Mouse (Mus musculus): ENCODE data around the gene Zbtb17.

DNA sequence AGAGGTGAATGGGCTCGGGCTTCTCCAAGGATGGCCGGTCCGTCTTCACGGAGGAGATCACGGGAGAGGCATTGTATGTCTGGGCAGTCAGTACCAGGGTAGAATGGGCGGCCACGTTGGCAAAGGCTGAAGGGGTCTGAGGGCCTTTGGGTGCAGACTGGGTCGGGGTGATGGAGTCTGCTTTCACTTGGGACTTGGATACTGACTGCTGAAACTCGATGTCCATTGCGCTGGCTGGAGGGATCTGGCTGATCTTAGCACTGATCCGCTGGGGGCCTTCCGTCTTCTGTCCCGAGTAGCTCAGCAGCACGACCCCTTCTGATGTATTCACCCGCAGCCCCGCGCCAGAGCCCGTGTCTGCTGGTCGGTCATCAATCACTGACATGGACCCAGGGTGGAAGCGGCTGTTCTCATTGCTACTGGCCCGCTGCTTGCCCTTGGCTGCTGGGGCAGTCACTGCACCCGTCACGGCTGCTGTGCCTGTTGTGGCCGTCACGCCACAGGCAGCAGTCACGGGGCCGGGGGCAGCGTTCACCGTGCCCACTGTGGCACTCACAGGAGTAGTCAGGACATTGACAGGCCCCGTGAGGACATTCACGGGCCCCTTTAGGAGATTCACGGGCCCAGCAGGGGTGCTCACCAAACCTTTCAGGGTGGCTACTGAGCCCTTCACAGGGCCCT is 28.3 kb downstream of the Zbtb17 start:
- TF ChIP-seq CTCF (IDR thresholded peaks at IDR 0.05; ENCODE audit: low read depth) (no peak), EP300 (optimal IDR thresholded peaks at IDR 0.05) (no peak)

All from stomach, postnatal 0 days (tissue).